Mouse (Mus musculus) heart, adult 2 months (tissue): Measurements from ENCODE around the gene Colec11. TPM values are rescaled to one million over a fixed set of nuclear protein-coding genes. Genes with fewer than 3 reads are reported as not detected.

Experiments
- DNase-seq, 2 experiments: peaks; one replicate each; pipeline ENCODE4 v3.0.0; 2021
- H3K27ac ChIP-seq: fragments of 200-600 bp; 2 replicates; pipeline ENCODE4 v1.8.1; 2022
- H3K27me3 ChIP-seq: fragments of 200-500 bp; 2 replicates; pipeline ENCODE4 v1.6.1; 2012; ENCODE audit warnings: mild to moderate bottlenecking, low read length, inconsistent platforms, mixed read lengths; ENCODE audit not compliant: control insufficient read depth, insufficient read depth
- H3K36me3 ChIP-seq: fragments of 200-500 bp; 2 replicates; pipeline ENCODE4 v1.6.1; 2012; ENCODE audit warnings: low read length, inconsistent platforms; ENCODE audit not compliant: control insufficient read depth, insufficient read depth
- H3K4me1 ChIP-seq: fragments of 200-500 bp; 2 replicates; pipeline ENCODE4 v1.6.1; 2011; ENCODE audit warnings: low read length; ENCODE audit not compliant: control insufficient read depth, insufficient read depth
- H3K4me3 ChIP-seq: fragments of 200-600 bp; 2 replicates; pipeline ENCODE4 v1.8.1; 2022
- H3K79me2 ChIP-seq: fragments of 200-500 bp; replicated peaks from 2 replicates; pipeline ENCODE4 v1.6.1; 2012; ENCODE audit warnings: mild to moderate bottlenecking, inconsistent platforms, low read length, moderate library complexity, mixed read lengths; ENCODE audit not compliant: control insufficient read depth, insufficient read depth
- H3K9ac ChIP-seq: fragments of 200-500 bp; 2 replicates; pipeline ENCODE4 v1.6.1; 2012; ENCODE audit warnings: low read depth, mild to moderate bottlenecking, control low read depth, inconsistent platforms, low read length, mixed read lengths
- CTCF ChIP-seq: fragments of 200-600 bp; IDR thresholded peaks from 2 replicates; pipeline ENCODE4 v1.8.1; 2022; ENCODE audit warnings: antibody characterized with exemption, mild to moderate bottlenecking, moderate library complexity
- EP300 ChIP-seq: fragments of 200-500 bp; IDR thresholded peaks from 2 replicates; pipeline ENCODE4 v1.6.1; 2011; ENCODE audit warnings: low read depth, low read length, control low read depth; ENCODE audit not compliant: insufficient read depth
- POLR2A ChIP-seq: fragments of 200-500 bp; IDR thresholded peaks from 2 replicates; pipeline ENCODE4 v1.6.1; 2011; ENCODE audit warnings: mild to moderate bottlenecking, low read depth, low read length, control low read depth; ENCODE audit not compliant: insufficient read depth
- WGBS: fragments of 180-500 bp; shearing (Covaris S2); methylation state at CpG from one replicate; pipeline ENCODE4 v1.1.7; 2018; 5-methylcytosine and 5-hydroxymethylcytosine counted together
- intact Hi-C: fragments of 180-260 bp; cut with DNase I; formaldehyde crosslinking; loops from one replicate; pipeline ENCODE4 v1.15.1; 2025
- long read RNA-seq: library from polyadenylated mRNA; stranded (forward); transcript quantifications from one replicate; pipeline ENCODE4 v2.0.0, GENCODE M21; 2021
- polyA plus RNA-seq: library from polyadenylated mRNA; depleted of rRNA; stranded (reverse); fragments of >200 nt; gene quantifications from 2 replicates; pipeline ENCODE4 v1.2.3, GENCODE M21; 2012; rRNA removed
- total RNA-seq, 2 experiments: library from RNA; stranded (reverse); gene quantifications; 2 replicates each; pipeline ENCODE4 v1.2.3; 2021

The Colec11 gene
- total RNA-seq = 10 to 100 TPM; 14.3 to 17.9 TPM
- 15.2 and 18.3 TPM in 2 replicates for polyA plus RNA-seq
- long read RNA-seq, transcript Colec11-201 (7 exons, 1,423 nt) = major isoform, 11 of 16 reads
- long read RNA-seq, partial matches to known transcripts = 3 of 16 reads
- long read RNA-seq, other reads (novel, unspliced or antisense) = 1 of 16 reads

DNA sequence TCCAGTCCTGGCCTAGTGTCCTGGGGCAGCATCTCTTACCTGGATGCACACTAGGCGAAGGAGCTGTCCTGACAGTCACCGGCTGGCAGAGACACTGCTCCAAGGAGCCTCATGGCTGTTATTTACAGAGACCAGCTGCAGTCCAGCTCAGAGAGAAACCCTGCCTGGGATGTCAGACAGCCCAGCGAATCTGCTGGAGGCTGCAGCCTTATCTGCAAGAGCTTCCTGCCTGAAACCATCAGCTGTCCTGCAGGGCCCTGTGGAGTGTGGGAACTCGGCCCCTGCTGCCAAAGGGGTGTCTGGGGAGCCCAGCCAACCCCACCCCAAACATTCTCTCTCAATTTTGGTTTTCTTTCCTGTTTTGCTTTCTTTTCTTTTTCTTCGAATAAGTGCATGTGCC lies at the start of gene Colec11:
Gene Colec11 (minus strand): TSS at position 183 of the 400 bp plus-strand sequence.
- Histone ChIP-seq H3K27me3 (no peaks in the 10 kb centered on the region), H3K4me1 (no peaks in the 10 kb centered on the region; the same call in 1 of the 2 replicates), H3K27ac (peak within 1 kb of the TSS; percentile 61), H3K9ac (peak within 1 kb of the TSS; percentile 40), H3K79me2 (no peaks in the 10 kb centered on the region), H3K4me3 (peak within 1 kb of the TSS; percentile 14; the same call in 1 of the 2 replicates), H3K36me3 (no peaks in the 10 kb centered on the region)
- DNase-seq = peak; percentile 61 to 67
- WGBS = 27% methylated on average over 5 of the region's 5 CpGs
- peak; percentile 43; the same call in 1 of the 2 replicates for TF ChIP-seq POLR2A
- no peak for TF ChIP-seq EP300
- intact Hi-C loops = no loop called here

DNA sequence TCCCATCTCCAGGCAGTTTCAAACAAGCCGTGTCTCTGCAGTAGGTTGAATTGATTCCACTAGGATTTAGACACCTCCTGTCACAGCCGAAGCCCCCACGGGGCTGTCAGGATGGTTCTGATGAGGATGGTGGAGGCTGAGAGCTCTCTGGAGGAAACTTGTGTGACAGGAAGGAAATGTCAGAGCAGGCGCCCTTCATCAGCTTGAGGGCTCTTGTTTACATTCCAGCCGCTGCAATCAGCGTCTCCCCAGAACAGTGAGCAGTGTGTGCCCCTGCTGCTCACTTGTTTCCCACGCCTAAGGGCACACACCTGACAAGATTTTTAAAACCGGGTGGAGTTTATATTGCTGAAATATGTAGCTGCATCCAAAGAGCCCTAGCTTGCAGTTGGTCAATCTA lies 44.1 kb upstream of the Colec11 start:
- H3K27ac ChIP-seq = no peak overlapping the region
- intact Hi-C loops = no loop called here
- H3K4me3 ChIP-seq = no peak overlapping the region
- peaks cover 2% of the 10 kb centered on the region; the same call in 1 of the 2 replicates for H3K4me1 ChIP-seq
- WGBS = 14% methylated on average over 8 of the region's 8 CpGs
- DNase-seq = no peak
- TF ChIP-seq POLR2A (no peak), CTCF (no peak), EP300 (no peak)
- no peaks in the 10 kb centered on the region for H3K27me3 ChIP-seq
- no peaks in the 10 kb centered on the region for H3K36me3 ChIP-seq
- no peak overlapping the region for H3K9ac ChIP-seq
- H3K79me2 ChIP-seq = no peaks in the 10 kb centered on the region

- Histone ChIP-seq H3K4me1 (peaks cover 2% of the 10 kb centered on the region; the same call in 1 of the 2 replicates), H3K79me2 (no peaks in the 10 kb centered on the region), H3K9ac (no peak overlapping the region), H3K4me3 (no peak overlapping the region), H3K36me3 (no peaks in the 10 kb centered on the region), H3K27me3 (no peaks in the 10 kb centered on the region), H3K27ac (no peak overlapping the region)
- DNase-seq = no peak
- 46% methylated on average over 4 of the region's 4 CpGs for WGBS
- no peak for TF ChIP-seq CTCF
- TF ChIP-seq EP300 = no peak
- no peak for TF ChIP-seq POLR2A
- intact Hi-C loops = no loop called here
Measured at GRCm38 (mm10) chr12:28666734-28667133, 43.6 kb upstream of the Colec11 start.

GRCm38 (mm10) chr12:28662628-28663027 lies 39.5 kb upstream of the Colec11 start:
- WGBS = 88% methylated on average over 4 of the region's 4 CpGs
- no peak for DNase-seq
- Histone ChIP-seq H3K27ac (no peak overlapping the region), H3K27me3 (no peaks in the 10 kb centered on the region), H3K4me1 (no peaks in the 10 kb centered on the region), H3K36me3 (no peaks in the 10 kb centered on the region), H3K79me2 (no peaks in the 10 kb centered on the region), H3K9ac (no peak overlapping the region), H3K4me3 (no peak overlapping the region)
- intact Hi-C loops = no loop called here
- TF ChIP-seq POLR2A = no peak
- no peak for TF ChIP-seq CTCF
- no peak for TF ChIP-seq EP300

GRCm38 (mm10) chr12:28649141-28650110 lies 26.2 kb upstream of the Colec11 start, which contains the start of gene Rnaseh1:
Gene Rnaseh1 (plus strand): TSS chr12:28649602.
- Histone ChIP-seq H3K27me3 (no peaks in the 10 kb centered on the region), H3K4me1 (0 out of 2 replicates have a peak, but pooled peaks cover 2% of the 10 kb centered on the region), H3K4me3 (peak within 1 kb of the TSS; percentile 76), H3K27ac (peak within 1 kb of the TSS; percentile 42), H3K9ac (peak within 1 kb of the TSS; percentile 79), H3K36me3 (no peaks in the 10 kb centered on the region), H3K79me2 (no peaks in the 10 kb centered on the region)
- no peak for TF ChIP-seq CTCF
- peak; percentile 54; the same call in 1 of the 2 replicates for TF ChIP-seq EP300
- peak; percentile 89 for TF ChIP-seq POLR2A
- intact Hi-C loops = loop anchor here (1.0 kb wide), 1 partner anchor 13 kb away; no protein-coding TSS in a partner anchor
- 2% methylated on average over 52 of the region's 52 CpGs for WGBS
- peak; percentile 92 to 95 for DNase-seq
